Mouse (Mus musculus): ENCODE data around the gene Apba2.

The Apba2 gene

GRCm38 (mm10) chr7:64724409-64724808, 222.9 kb downstream of the Apba2 start:
- DNase-seq (ENCODE audit: low read depth, low spot score): no peak

DNA sequence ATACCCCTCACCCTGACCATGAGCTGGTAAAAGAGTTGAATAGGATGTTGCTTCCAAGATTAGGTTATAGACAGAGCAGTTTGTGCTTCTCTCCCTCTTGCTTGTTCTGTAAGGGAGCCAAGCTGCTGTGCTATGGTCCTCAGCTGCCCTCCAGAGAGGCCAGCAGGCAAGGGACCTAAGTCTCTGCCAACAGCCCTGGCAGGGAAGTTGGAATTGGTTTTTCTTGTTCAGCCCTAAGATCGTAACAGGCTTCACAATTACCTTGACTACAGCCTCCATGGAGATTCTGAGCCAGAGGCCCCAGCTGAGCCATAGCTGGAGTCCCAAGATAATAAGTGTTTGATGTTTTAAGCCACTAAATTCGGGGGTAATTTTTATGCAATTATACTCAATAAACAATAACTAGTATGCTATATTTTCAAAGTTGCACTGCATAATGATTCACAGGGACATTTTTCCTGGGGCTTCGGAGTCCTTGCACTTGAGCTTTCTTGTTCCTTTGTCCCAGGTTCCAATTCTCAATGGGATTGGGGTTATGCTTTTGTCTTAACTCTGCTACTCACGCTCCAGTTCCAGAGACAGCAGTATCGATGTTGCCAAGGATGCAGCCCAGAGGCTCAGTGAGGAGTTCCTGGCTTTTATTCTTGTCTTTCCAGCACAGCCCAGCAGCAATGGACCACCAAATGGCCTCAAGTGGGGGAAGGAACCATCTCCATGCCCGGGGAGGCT, 224.6 kb downstream of the Apba2 start:
- DNase-seq (ENCODE audit: low read depth, low spot score): no peak

GRCm38 (mm10) chr7:64728181-64728591, 226.7 kb downstream of the Apba2 start:
- DNase-seq (ENCODE audit: low read depth, low spot score): no peak

- DNase-seq (ENCODE audit: low read depth, low spot score): no peak
Observed at GRCm38 (mm10) chr7:64728816-64729215, 227.3 kb downstream of the Apba2 start.

GRCm38 (mm10) chr7:64729785-64730184, 228.3 kb downstream of the Apba2 start:
- DNase-seq (ENCODE audit: low read depth, low spot score): peak; percentile 87

GRCm38 (mm10) chr7:64739131-64739530, 237.6 kb downstream of the Apba2 start:
- DNase-seq (ENCODE audit: low read depth, low spot score): peak; percentile 15

DNA sequence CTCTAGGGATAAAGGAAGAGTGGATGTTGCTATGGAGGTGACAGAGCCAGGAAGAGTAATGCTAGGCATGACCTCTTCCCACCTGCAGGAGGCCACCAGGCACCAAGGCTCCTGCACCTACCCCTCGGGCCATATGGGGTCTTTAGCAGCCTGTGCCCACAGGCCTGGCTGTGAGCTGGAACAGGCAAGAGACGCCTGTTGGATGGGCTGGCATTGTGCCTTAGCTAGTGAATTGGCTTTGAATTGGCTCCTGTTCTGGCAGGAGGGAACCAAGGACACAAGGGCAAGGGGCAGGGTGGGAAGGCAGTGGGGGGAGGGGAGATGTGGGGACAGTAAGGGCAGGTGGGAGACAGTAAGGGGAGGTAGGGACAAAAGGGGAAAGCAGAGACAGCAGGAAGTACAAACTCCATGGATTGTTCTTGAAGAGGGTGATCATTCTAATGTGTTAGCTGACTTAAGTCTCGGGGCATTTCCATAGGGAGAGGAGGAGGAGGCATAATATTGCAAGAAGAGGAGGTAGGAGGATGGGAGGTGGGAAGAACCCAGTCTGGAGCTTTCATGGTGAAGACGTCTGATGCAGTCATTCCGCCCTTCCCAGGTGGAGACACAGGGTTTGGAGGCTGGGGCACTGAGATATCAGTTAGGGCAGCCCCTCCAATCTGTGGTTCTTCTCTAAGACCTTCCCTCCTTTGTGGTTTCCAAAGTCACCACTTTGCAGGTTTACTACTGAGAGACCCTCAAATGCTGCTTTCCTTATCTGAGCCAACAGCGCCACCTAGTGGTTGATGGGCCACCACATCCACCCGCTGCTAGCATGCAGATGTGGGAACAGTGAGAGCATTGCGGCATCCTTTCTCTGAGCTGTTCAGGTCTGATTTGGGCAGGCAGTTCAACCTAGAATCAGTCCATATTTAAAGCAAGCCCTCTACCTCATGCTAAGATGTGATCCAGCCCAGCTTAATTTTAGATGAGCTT, 240.1 kb downstream of the Apba2 start:
- peak; percentile 82 for DNase-seq (ENCODE audit: low read depth, low spot score)

DNA sequence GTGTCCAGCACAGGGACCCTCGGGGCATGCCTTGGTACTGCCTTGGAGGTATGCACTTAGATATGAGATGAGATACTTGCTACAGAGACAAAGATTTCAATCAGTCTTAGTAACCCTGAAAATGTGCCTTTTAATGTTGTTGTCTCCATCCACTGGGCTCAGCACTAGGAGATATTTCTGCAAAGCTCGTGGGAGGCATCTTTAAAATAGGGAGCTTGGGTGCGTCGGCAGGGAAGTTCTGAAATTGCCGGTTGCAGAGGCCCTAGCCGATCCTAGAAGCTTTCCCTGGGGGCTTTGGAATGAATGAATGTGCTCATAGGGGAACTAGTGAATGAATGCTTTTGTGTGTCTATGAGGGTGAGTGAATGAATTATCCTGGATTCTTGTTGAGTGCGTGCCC, 242.1 kb downstream of the Apba2 start:
- no peak for DNase-seq (ENCODE audit: low read depth, low spot score)

DNA sequence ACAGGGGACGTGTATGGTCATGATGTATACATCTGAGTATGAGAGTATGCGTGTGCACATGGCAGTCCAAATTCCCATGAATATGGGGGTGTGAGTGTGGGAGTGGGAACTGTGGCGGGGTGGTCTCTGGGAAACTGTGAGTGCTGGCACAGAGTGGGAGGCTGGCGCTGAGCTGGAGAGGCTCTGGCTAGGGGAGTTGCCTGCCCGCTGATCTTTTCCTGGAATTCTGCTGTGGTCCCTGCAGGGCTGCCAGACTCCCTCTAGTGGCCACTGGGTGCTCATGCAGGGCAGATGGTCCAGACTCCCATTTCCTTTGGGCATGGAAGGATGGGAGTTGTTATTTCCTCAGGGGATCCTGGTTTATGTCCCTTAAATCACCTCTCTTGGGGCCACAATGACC, 250.0 kb downstream of the Apba2 start:
- peak; percentile 71 for DNase-seq (ENCODE audit: low read depth, low spot score)

DNA sequence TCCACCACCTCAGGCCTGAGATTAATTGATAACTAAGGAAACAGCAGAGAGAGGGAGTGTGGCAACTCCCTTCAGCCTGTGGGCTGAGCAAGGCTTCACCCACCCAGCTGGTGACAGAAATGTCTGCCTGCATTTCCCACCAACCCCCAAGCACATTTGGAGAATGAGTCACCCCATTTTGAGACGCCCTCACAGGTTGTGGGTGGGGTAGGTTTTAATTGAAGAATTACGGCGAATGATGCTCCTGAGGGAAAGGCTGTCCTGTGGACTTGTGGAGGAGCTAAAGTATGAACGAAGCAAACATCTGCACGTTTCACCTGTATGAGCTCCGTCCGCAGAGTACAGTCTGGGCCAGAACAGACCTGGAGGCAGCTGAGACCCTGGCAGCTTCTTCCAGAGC, 250.6 kb downstream of the Apba2 start:
- no peak for DNase-seq (ENCODE audit: low read depth, low spot score)

DNA sequence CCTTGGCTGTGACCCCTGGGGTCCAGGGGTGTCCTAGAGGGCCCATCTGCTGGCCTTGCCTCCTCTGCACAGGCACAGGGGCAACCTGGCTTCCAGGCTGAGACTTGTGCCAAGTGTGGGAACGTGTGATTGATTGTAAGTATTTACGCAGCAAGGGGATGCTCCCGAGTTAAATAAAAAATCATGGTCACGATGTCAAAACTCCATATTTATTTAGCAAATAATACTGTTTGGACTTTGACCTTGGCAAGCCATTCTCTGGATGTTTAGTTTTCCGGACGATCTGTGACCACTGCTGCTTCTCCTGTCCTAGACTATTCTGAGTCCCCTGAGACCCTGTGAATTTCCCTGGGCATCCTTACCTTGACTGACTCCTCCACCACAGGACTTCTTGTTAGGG, 252.2 kb downstream of the Apba2 start:
- DNase-seq (ENCODE audit: low read depth, low spot score): no peak

DNA sequence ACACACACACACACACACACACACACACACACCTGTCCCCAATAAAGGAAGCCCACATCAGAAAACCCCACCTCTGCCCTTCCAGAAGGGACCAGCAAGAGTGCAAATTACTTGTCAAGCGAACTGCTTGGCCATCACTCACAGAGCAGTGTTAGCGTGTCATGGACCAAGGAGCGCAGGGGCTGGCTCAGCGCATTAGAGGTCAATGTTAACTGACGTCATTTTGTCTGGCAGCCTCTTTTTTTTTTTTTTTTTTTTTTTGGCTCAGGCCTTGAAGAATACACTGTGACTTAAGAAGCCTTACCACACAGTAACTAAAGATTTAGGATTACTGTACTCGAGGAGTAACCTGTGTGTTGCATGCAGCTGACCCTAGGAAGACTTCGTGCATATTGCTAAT, 252.7 kb downstream of the Apba2 start:
- no peak for DNase-seq (ENCODE audit: low read depth, low spot score)

DNA sequence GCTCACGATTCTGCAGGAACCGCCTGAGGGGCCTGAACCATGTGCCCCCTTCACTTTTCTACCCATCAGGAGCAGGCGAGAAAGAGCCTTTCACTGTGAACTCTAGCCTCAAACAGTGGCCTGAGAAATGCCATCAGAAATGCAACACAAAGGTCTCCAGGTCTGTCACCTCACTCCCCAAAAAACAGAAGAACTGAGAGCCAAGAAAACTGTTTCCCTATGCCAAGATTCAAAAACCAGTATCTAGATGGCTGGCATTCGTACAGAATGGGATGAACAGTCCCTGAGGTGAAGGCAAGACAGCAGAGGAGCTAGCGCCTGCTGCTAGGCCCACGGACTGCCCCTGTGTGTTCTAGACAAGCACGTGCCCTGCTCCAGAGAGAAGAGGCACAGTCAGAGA, 253.6 kb downstream of the Apba2 start:
- no peak for DNase-seq (ENCODE audit: low read depth, low spot score)

DNA sequence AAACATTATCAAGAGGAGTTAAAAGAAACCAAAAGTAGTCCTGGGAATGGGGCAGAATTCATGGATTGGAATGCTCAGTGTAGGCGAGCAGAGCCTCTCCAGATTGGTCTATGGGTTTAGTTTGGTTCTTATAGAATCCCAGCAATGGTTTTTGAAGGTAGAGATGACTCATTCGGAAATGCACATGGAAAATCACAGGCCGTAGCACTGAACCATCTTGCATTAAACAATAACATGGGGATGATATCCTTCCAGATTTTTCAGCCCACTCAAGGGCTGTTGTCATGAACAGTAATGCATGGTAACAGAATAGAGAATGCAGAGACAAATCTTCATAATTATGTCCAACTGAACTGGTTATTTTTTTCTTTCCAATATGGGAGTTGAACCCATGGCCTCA, 264.1 kb downstream of the Apba2 start:
- no peak for DNase-seq (ENCODE audit: low read depth, low spot score)

DNA sequence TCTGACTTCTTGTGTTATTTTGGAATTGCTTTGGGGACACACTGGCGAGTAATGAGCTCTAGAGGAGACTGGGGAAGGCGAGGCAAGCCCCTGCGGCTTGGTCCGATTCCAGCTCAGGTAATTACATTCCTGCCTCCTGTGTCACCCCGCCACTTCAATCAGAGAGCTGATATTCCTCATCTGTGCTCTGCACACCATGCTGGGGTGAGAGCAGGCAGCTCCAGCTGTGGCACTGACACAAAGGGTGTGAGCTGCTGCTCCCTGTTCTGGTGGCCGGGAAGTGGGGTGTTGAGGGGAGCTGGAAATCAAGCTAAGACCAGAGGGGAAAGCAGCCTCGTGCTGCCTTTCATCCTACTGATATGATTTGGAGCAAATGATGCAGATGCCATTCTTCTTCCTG, 268.3 kb downstream of the Apba2 start:
- no peak for DNase-seq (ENCODE audit: low read depth, low spot score)

DNA sequence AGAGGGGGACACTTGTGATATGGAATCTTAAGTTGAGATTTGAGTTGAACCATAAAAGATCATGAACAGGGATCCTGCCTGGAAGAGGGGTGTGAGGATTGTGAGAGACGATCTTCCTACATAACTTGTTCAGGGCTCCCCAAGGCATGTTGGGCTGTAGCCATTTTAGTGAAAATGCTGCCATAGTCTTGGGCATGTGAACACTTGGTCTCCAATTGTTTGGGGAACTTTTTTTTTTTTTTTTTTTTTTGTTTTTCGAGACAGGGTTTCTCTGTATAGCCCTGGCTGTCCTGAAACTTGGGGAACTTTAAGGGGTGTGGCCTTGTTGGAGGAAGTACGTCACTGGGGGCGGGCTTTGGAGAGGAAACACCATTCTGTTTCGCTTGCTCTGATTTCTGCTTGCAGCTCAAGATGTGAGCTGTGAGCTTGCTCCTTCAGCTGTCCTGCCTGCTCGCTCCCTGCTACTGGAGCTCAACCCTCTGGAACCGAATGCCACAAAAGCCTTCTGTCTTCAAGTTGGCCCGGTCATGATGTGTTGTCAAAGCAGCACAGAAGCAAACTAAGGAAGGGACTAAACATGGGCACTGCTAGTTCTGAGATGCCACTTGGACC, 269.4 kb downstream of the Apba2 start:
- no peak for DNase-seq (ENCODE audit: low read depth, low spot score)

DNA sequence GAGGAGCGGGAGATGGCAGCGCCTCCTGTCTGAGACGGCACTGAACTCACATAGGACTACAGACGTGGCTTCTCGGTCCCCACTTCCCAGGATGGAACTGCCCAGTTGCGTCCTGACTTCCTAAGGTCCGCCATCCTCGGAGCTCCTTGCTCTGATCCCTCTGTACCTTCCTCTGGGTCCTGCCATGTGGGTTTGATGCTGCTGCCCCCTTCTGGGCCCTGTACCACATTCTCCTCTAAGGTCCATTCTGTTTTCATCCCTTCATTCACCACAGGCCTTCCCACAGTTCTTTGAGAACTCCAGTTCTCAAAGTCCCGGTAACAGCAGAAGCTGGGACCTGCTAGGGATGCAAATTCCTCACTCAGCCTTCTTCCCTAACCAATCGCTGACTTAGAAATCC, 272.0 kb downstream of the Apba2 start:
- peak; percentile 40 for DNase-seq (ENCODE audit: low read depth, low spot score)

DNA sequence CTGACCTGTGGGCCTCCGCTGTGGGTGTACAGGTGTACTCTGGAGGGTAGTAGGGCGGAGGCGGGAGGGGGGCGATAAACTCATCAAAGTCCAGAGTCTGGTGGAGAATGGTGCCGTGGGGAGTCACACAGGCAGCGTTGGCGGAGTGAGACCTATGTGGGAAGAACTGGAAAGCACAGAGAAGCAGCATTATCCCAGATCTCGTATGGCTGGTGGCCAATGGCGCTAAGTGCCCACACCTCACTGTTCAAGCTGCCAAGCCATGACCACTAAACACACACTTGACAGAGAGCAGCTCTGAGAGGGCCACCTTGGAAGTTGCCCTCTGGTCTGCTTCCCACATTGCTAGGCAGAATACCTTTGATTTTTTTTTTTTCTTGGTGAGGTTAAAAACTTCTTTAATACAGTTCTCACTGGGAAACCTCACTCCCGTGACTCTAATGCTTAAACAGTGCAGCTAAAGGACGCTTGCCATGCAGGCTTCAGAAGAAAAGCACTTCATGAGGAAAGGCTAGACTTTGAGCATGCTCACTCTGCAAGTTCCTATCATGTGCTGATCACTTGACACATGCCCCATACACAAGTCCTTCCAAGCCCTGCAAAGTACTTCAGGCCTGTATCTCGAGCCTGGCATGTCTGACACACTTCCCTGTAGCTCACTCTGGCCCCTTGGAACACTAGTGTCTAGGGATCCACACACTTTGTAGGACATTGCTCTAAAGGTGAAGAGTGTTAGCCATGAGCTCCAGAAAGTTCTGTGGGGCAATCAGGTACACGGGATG, 275.4 kb downstream of the Apba2 start:
- DNase-seq (ENCODE audit: low read depth, low spot score): no peak

- DNase-seq (ENCODE audit: low read depth, low spot score): no peak
Observed at GRCm38 (mm10) chr7:64779501-64779900, 278.0 kb downstream of the Apba2 start.

GRCm38 (mm10) chr7:64785040-64785439, 283.5 kb downstream of the Apba2 start:
- DNase-seq (ENCODE audit: low read depth, low spot score): no peak

GRCm38 (mm10) chr7:64791145-64791544, 289.6 kb downstream of the Apba2 start:
- no peak for DNase-seq (ENCODE audit: low read depth, low spot score)

- DNase-seq (ENCODE audit: low read depth, low spot score): no peak
Observed at GRCm38 (mm10) chr7:64792031-64792430, 290.5 kb downstream of the Apba2 start.

Measured in ES-CJ7 (cell line).